Mouse (Mus musculus) spleen, postnatal 14 days (tissue): ENCODE results near the gene Gpr141.

Experiments used
- DNase-seq, 2 experiments: peaks; one replicate each; pipeline ENCODE4 v3.0.0; 2021 to 2022; ENCODE audit warnings: low spot score in 2 of 2

Gene Gpr141

DNA sequence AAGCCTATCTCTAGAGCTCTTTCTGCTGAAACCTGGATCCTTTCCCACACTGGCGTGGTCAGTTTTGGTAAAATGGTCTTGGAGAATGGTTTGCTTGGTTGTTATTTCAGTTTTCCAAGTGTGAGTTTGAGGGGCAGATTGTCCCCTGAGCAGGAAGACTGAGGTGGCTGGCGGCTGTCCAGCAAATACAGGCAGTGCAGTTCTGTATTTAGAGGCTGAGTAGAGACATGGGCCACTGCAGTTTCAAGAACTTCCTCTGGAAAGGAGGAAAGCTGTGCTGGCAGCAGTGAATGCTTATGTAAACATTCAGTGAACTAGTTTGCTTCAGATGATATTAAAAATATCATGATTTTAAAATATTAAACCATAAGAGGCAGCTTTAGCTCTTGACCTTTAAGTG is 93.2 kb downstream of the Gpr141 start:
- no peak for DNase-seq

- DNase-seq, result no peak
Measured at GRCm38 (mm10) chr13:19718954-19719353, 105.1 kb downstream of the Gpr141 start.

DNA sequence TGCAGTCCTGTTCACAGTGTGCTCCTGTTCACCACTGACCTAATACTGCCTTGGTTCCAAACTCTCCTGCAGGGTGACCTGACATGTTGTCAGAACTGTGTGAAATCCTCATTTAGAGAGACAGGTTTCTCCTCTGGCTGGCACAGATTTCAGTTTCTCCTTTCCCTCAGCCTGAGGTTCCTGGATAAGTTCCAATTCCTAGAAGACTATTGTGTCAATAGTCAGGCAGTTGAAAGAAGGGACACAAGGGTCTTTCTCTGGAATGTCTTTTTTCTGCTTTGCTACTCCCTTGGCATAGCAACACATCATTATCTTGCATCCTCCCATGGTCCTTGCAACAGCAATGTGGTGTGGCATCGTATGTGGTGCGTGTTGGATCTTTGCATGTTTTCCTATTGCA is 106.9 kb downstream of the Gpr141 start:
- DNase-seq, result no peak

- DNase-seq, result no peak
Measured at GRCm38 (mm10) chr13:19703806-19704205, 120.3 kb downstream of the Gpr141 start.

GRCm38 (mm10) chr13:19701443-19702078 is 122.5 kb downstream of the Gpr141 start:
- DNase-seq, result no peak

DNA sequence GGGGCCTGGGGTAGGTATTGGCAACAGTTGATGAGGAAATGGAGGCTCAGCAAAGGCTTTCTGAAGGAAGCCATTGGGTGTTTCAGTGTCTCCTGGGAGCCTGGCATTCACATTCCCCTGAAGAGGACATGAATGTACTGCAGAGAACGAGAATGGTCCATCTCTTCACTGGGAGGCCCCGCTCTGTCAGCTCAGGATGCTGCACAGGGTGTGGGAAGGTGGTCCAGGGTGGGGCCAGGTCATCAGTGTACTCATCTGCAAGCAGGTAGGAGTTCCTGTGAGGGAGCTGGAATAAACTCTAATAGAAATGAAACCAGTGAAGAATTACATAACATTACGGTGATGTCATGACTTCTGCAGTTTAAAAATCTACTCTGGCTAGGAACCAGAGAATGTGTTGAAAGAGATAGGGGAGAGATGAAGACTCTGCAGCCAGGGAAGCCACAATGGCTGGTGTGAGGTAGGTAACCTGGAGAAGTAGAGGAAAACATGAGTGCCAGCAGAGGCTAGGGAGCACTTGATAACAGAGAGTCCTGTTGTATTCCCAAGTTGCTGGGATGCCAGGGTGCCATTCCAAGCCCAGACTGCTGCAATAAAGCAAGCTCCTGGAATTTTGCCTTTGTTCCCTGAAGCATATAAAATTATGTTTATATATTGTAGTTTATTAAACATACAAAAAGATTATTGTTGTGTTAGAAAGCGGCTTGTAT is 123.2 kb downstream of the Gpr141 start:
- DNase-seq, result no peak
